Mouse (Mus musculus): Measurements from ENCODE around the gene Clstn2. TPM values are rescaled to one million over a fixed set of nuclear protein-coding genes. Genes with fewer than 3 reads are reported as not detected.

Gene Clstn2
- polyA plus RNA-seq, 1 experiment from 2014 or later, result 0.36 TPM

- H3K4me3 ChIP-seq, result no peak overlapping the region
- no peak overlapping the region for H3K9ac ChIP-seq
- H3K27ac ChIP-seq (replicated peaks), result no peak overlapping the region
- WGBS, result 70% methylated on average over 3 of the region's 3 CpGs
- no peak overlapping the region for H3K4me2 ChIP-seq
- ATAC-seq (ENCODE audit: extremely low read depth, insufficient number of reproducible peaks, low FRiP score, low TSS enrichment), result no peak
- H3K27me3 ChIP-seq (replicated peaks), result peaks cover 7% of the 10 kb centered on the region; the same call in 1 of the 2 replicates
- no peaks in the 10 kb centered on the region for H3K36me3 ChIP-seq
- H3K4me1 ChIP-seq, result no peaks in the 10 kb centered on the region
- no peaks in the 10 kb centered on the region for H3K9me3 ChIP-seq
Measured at GRCm38 (mm10) chr9:97677075-97677474, 355.9 kb downstream of the Clstn2 start.

- Histone ChIP-seq H3K9me3 (no peaks in the 10 kb centered on the region), H3K4me2 (no peak overlapping the region), H3K4me1 (no peaks in the 10 kb centered on the region), H3K9ac (no peak overlapping the region), H3K4me3 (no peak overlapping the region), H3K36me3 (no peaks in the 10 kb centered on the region), H3K27ac (replicated peaks) (no peak overlapping the region), H3K27me3 (replicated peaks) (0 out of 2 replicates have a peak, but pooled peaks cover 3% of the 10 kb centered on the region)
- ATAC-seq (ENCODE audit: extremely low read depth, insufficient number of reproducible peaks, low FRiP score, low TSS enrichment), result no peak
- 74% methylated on average over 5 of the region's 5 CpGs for WGBS
Measured at GRCm38 (mm10) chr9:97672681-97673080, 360.3 kb downstream of the Clstn2 start.

- WGBS, result 17% methylated on average over 1 of the region's 1 CpGs
- H3K27ac ChIP-seq (replicated peaks), result no peak overlapping the region
- no peak overlapping the region for H3K9ac ChIP-seq
Measured at GRCm38 (mm10) chr9:97672224-97672623, 360.8 kb downstream of the Clstn2 start.

GRCm38 (mm10) chr9:97670666-97671065, 362.3 kb downstream of the Clstn2 start:
- no peak overlapping the region for H3K27ac ChIP-seq (replicated peaks)
- no peak for ATAC-seq (ENCODE audit: extremely low read depth, insufficient number of reproducible peaks, low FRiP score, low TSS enrichment)
- H3K4me3 ChIP-seq, result no peak overlapping the region
- H3K9me3 ChIP-seq, result no peaks in the 10 kb centered on the region
- 68% methylated on average over 8 of the region's 8 CpGs for WGBS
- H3K36me3 ChIP-seq, result no peaks in the 10 kb centered on the region
- no peak overlapping the region for H3K4me2 ChIP-seq
- H3K4me1 ChIP-seq, result no peaks in the 10 kb centered on the region
- H3K9ac ChIP-seq, result no peak overlapping the region
- H3K27me3 ChIP-seq (replicated peaks), result 0 out of 2 replicates have a peak, but pooled peaks cover 4% of the 10 kb centered on the region

More at GRCm38 (mm10) chr9:97672224-97672623, 360.8 kb downstream of the Clstn2 start:
- no peaks in the 10 kb centered on the region for H3K4me1 ChIP-seq
- no peak overlapping the region for H3K4me3 ChIP-seq
- H3K36me3 ChIP-seq, result no peaks in the 10 kb centered on the region
- no peak for ATAC-seq (ENCODE audit: extremely low read depth, insufficient number of reproducible peaks, low FRiP score, low TSS enrichment)
- H3K4me2 ChIP-seq, result no peak overlapping the region
- H3K9me3 ChIP-seq, result no peaks in the 10 kb centered on the region
- 0 out of 2 replicates have a peak, but pooled peaks cover 4% of the 10 kb centered on the region for H3K27me3 ChIP-seq (replicated peaks)

- Histone ChIP-seq H3K27me3 (replicated peaks) (no peaks in the 10 kb centered on the region; the same call in 1 of the 2 replicates), H3K27ac (replicated peaks) (no peak overlapping the region), H3K4me1 (no peaks in the 10 kb centered on the region), H3K4me2 (no peak overlapping the region), H3K9me3 (no peaks in the 10 kb centered on the region), H3K4me3 (no peak overlapping the region), H3K36me3 (no peaks in the 10 kb centered on the region), H3K9ac (no peak overlapping the region)
- no peak for ATAC-seq (ENCODE audit: extremely low read depth, insufficient number of reproducible peaks, low FRiP score, low TSS enrichment)
- WGBS, result 79% methylated on average over 4 of the region's 4 CpGs
Measured at GRCm38 (mm10) chr9:97660989-97661388, 372.0 kb downstream of the Clstn2 start.

GRCm38 (mm10) chr9:97658736-97659135, 374.2 kb downstream of the Clstn2 start:
- no peak overlapping the region for H3K4me3 ChIP-seq
- no peak for ATAC-seq (ENCODE audit: extremely low read depth, insufficient number of reproducible peaks, low FRiP score, low TSS enrichment)
- H3K27me3 ChIP-seq (replicated peaks), result no peaks in the 10 kb centered on the region; the same call in 1 of the 2 replicates
- H3K36me3 ChIP-seq, result no peaks in the 10 kb centered on the region
- H3K27ac ChIP-seq (replicated peaks), result no peak overlapping the region
- 60% methylated on average over 3 of the region's 3 CpGs for WGBS
- H3K4me1 ChIP-seq, result no peaks in the 10 kb centered on the region
- no peak overlapping the region for H3K4me2 ChIP-seq
- no peaks in the 10 kb centered on the region for H3K9me3 ChIP-seq
- no peak overlapping the region for H3K9ac ChIP-seq

- 75% methylated on average over 3 of the region's 3 CpGs for WGBS
- Histone ChIP-seq H3K36me3 (no peaks in the 10 kb centered on the region), H3K9ac (no peak overlapping the region), H3K27ac (replicated peaks) (no peak overlapping the region), H3K4me2 (no peak overlapping the region), H3K9me3 (no peaks in the 10 kb centered on the region), H3K27me3 (replicated peaks) (no peaks in the 10 kb centered on the region), H3K4me1 (no peaks in the 10 kb centered on the region), H3K4me3 (no peak overlapping the region)
- ATAC-seq (ENCODE audit: extremely low read depth, insufficient number of reproducible peaks, low FRiP score, low TSS enrichment), result no peak
Measured at GRCm38 (mm10) chr9:97648409-97648808, 384.6 kb downstream of the Clstn2 start.

- ATAC-seq (ENCODE audit: extremely low read depth, insufficient number of reproducible peaks, low FRiP score, low TSS enrichment), result no peak
- Histone ChIP-seq H3K4me3 (no peak overlapping the region), H3K27ac (replicated peaks) (no peak overlapping the region), H3K27me3 (replicated peaks) (no peaks in the 10 kb centered on the region), H3K4me1 (no peaks in the 10 kb centered on the region), H3K9me3 (no peaks in the 10 kb centered on the region), H3K4me2 (no peak overlapping the region), H3K9ac (no peak overlapping the region), H3K36me3 (no peaks in the 10 kb centered on the region)
- 51% methylated on average over 3 of the region's 3 CpGs for WGBS
Measured at GRCm38 (mm10) chr9:97645746-97646145, 387.2 kb downstream of the Clstn2 start.

- no peak overlapping the region for H3K27ac ChIP-seq (replicated peaks)
- H3K36me3 ChIP-seq, result no peaks in the 10 kb centered on the region
- 58% methylated on average over 7 of the region's 7 CpGs for WGBS
- no peak for ATAC-seq (ENCODE audit: extremely low read depth, insufficient number of reproducible peaks, low FRiP score, low TSS enrichment)
- no peaks in the 10 kb centered on the region for H3K9me3 ChIP-seq
- H3K27me3 ChIP-seq (replicated peaks), result 0 out of 2 replicates have a peak, but pooled peaks cover 1% of the 10 kb centered on the region
- no peaks in the 10 kb centered on the region for H3K4me1 ChIP-seq
- no peak overlapping the region for H3K4me3 ChIP-seq
- no peak overlapping the region for H3K9ac ChIP-seq
- H3K4me2 ChIP-seq, result no peak overlapping the region
Measured at GRCm38 (mm10) chr9:97642396-97642795, 390.6 kb downstream of the Clstn2 start.

GRCm38 (mm10) chr9:97639967-97640549, 392.9 kb downstream of the Clstn2 start:
- no peaks in the 10 kb centered on the region for H3K4me1 ChIP-seq
- no peak overlapping the region for H3K27ac ChIP-seq (replicated peaks)
- no peak overlapping the region for H3K4me2 ChIP-seq
- H3K9ac ChIP-seq, result no peak overlapping the region
- H3K36me3 ChIP-seq, result no peaks in the 10 kb centered on the region
- H3K27me3 ChIP-seq (replicated peaks), result 0 out of 2 replicates have a peak, but pooled peaks cover 3% of the 10 kb centered on the region
- H3K4me3 ChIP-seq, result no peak overlapping the region
- no peak for ATAC-seq (ENCODE audit: extremely low read depth, insufficient number of reproducible peaks, low FRiP score, low TSS enrichment)
- no peaks in the 10 kb centered on the region for H3K9me3 ChIP-seq
- WGBS, result 80% methylated on average over 6 of the region's 6 CpGs

GRCm38 (mm10) chr9:97638683-97639354, 394.2 kb downstream of the Clstn2 start:
- Histone ChIP-seq H3K4me1 (no peaks in the 10 kb centered on the region), H3K9me3 (no peaks in the 10 kb centered on the region), H3K36me3 (no peaks in the 10 kb centered on the region), H3K9ac (no peak overlapping the region), H3K27me3 (replicated peaks) (0 out of 2 replicates have a peak, but pooled peaks cover 3% of the 10 kb centered on the region), H3K4me2 (no peak overlapping the region), H3K4me3 (no peak overlapping the region), H3K27ac (replicated peaks) (no peak overlapping the region)
- no peak for ATAC-seq (ENCODE audit: extremely low read depth, insufficient number of reproducible peaks, low FRiP score, low TSS enrichment)
- WGBS, result 87% methylated on average over 9 of the region's 9 CpGs

GRCm38 (mm10) chr9:97635351-97635750, 397.6 kb downstream of the Clstn2 start:
- Histone ChIP-seq H3K36me3 (no peaks in the 10 kb centered on the region), H3K9me3 (no peaks in the 10 kb centered on the region), H3K27ac (replicated peaks) (no peak overlapping the region), H3K27me3 (replicated peaks) (0 out of 2 replicates have a peak, but pooled peaks cover 3% of the 10 kb centered on the region), H3K4me3 (no peak overlapping the region), H3K4me1 (no peaks in the 10 kb centered on the region), H3K4me2 (no peak overlapping the region), H3K9ac (no peak overlapping the region)
- WGBS, result 51% methylated on average over 4 of the region's 4 CpGs
- no peak for ATAC-seq (ENCODE audit: extremely low read depth, insufficient number of reproducible peaks, low FRiP score, low TSS enrichment)

All from heart, embryonic 13.5 days (tissue).